8 mouse cellular contexts compared by ENCODE assay signal in the genomic region with DNA sequence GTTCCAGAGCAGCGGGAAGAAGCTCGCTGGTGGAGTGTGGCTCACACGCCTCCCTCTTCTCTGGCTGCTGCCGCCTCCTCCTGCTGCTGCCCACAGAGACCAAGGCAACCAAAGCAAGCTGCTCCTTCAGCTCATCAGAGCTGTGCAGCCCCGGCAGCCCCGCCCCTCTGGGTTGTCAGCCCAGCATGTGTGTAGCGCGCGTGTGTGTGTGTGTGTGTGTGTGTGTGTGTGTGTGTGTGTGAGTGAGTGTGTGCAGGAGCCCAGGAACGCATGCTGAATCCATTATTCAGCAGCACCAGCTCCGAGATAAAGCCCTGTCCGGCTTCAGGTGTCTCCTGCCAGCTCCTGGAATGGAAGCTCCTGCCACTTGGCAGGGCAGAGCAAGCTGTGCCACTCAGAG. TPM values are rescaled to one million over a fixed set of nuclear protein-coding genes. Genes with fewer than 3 reads are reported as not detected.
DNase-seq lines count a peak whose midpoint lies in the region; ATAC-seq lines count a peak whose summit lies in the region.

A gene (minus strand): TSS at position 112 of the 400 bp plus-strand sequence.

- WGBS in liver, embryonic 12.5 days (ENCODE audit: insufficient replicate concordance), result 30% methylated on average over 12 of the region's 12 CpGs

- intact Hi-C loops in heart, postnatal 14 days (cut with DNase I), result no loop called here
- intact Hi-C loops in left cerebral cortex, postnatal 14 days (cut with DNase I), result no loop called here

- H3K9ac ChIP-seq in liver, embryonic 12.5 days, result no peak within 1 kb of the TSS

- H3K4me3 ChIP-seq in liver, embryonic 12.5 days, result no peak within 1 kb of the TSS

- H3K4me1 ChIP-seq in liver, embryonic 12.5 days, result no peaks in the 10 kb centered on the region

- peak; percentile 30 for DNase-seq in liver
- peak; percentile 61 for DNase-seq in embryo, embryonic 11 days
- peak; percentile 40 to 43 for DNase-seq in heart, postnatal 14 days
- DNase-seq in left cerebral cortex, postnatal 14 days (ENCODE audit: low spot score in 2 of 2), result peak; percentile 76 to 90
- DNase-seq in retina, postnatal 1 day, result peak; percentile 74
- DNase-seq in spleen, postnatal 14 days (ENCODE audit: low spot score in 2 of 2), result no peak
- DNase-seq in natural killer cell, adult 2 months (ENCODE audit: low spot score in 2 of 2), result no peak

- peaks cover 72% of the 10 kb centered on the region for H3K27me3 ChIP-seq in liver, embryonic 12.5 days (replicated peaks)

- H3K36me3 ChIP-seq in liver, embryonic 12.5 days, result no peaks in the 10 kb centered on the region

- no peak within 1 kb of the TSS for H3K4me2 ChIP-seq in liver, embryonic 12.5 days

- no peak within 1 kb of the TSS for H3K27ac ChIP-seq in liver, embryonic 12.5 days

- no peaks in the 10 kb centered on the region for H3K9me3 ChIP-seq in liver, embryonic 12.5 days (replicated peaks)

- no peak for ATAC-seq in liver, embryonic 12.5 days

RNA-seq across cellular contexts. Expression of the gene that starts here (rescaled TPM):
- 0.02 TPM in 1 of 2 replicates, not detected in the other for polyA plus RNA-seq in liver, embryonic 12.5 days (2016; fragmentation: Nextera tagmentation; extraction: Ambion mirVana)
- total RNA-seq in heart, postnatal 14 days (2021), result not detected
- total RNA-seq in left cerebral cortex, postnatal 14 days (2021), result 10 to 100 TPM; 14.2 to 14.5 TPM

Comparison
In these comparisons a context has a peak if more than half of its experiments do, and no peak if none do; other contexts are left out.
1. RNA of the gene that starts here (total RNA-seq): 14.2 to 14.5 TPM in left cerebral cortex, postnatal 14 days; not detected in heart, postnatal 14 days; every median in the first group is over 10 times any median in the second.
2. Peak in DNase-seq in heart, postnatal 14 days; RNA of the gene not detected or under 1 TPM.
3. DNase-seq: peak in liver (single experiment), embryo, embryonic 11 days (single experiment), left cerebral cortex, postnatal 14 days (2 of 2) and retina, postnatal 1 day (single experiment); none in spleen, postnatal 14 days (0 of 2) and natural killer cell, adult 2 months (0 of 2).